Mouse (Mus musculus) MEL-GATA-1-ER (cell line): ENCODE data around the gene Kazn.

Source experiments
- DNase-seq: peaks from one replicate; pipeline ENCODE4 v3.0.0-alpha.2; 2012; ENCODE audit warnings: low read depth; ENCODE audit errors: extremely low read depth

Kazn gene

GRCm38 (mm10) chr4:142080901-142081630 lies 158.1 kb downstream of the Kazn start:
- no peak for DNase-seq

GRCm38 (mm10) chr4:142080487-142080767 lies 158.8 kb downstream of the Kazn start:
- DNase-seq, result no peak

- DNase-seq, result no peak
Observed at GRCm38 (mm10) chr4:142079629-142080486, 159.3 kb downstream of the Kazn start.

GRCm38 (mm10) chr4:142077572-142078271 lies 161.5 kb downstream of the Kazn start:
- DNase-seq, result no peak

- no peak for DNase-seq
Observed at GRCm38 (mm10) chr4:142076883-142077282, 162.3 kb downstream of the Kazn start.

GRCm38 (mm10) chr4:142075931-142076330 lies 163.3 kb downstream of the Kazn start:
- DNase-seq, result no peak

GRCm38 (mm10) chr4:142074060-142074732 lies 165.0 kb downstream of the Kazn start:
- DNase-seq, result no peak

GRCm38 (mm10) chr4:142071243-142071991 lies 167.8 kb downstream of the Kazn start:
- DNase-seq, result no peak

GRCm38 (mm10) chr4:142070840-142071239 lies 168.4 kb downstream of the Kazn start:
- DNase-seq, result no peak

GRCm38 (mm10) chr4:142068899-142069812 lies 170.0 kb downstream of the Kazn start:
- DNase-seq, result no peak

- DNase-seq, result no peak
Observed at GRCm38 (mm10) chr4:142066576-142066975, 172.6 kb downstream of the Kazn start.

GRCm38 (mm10) chr4:142065835-142066234 lies 173.4 kb downstream of the Kazn start:
- DNase-seq, result no peak

GRCm38 (mm10) chr4:142065270-142065669 lies 173.9 kb downstream of the Kazn start:
- no peak for DNase-seq

- no peak for DNase-seq
Observed at GRCm38 (mm10) chr4:142064582-142065228, 174.5 kb downstream of the Kazn start.

GRCm38 (mm10) chr4:142063057-142063534 lies 176.1 kb downstream of the Kazn start:
- no peak for DNase-seq

GRCm38 (mm10) chr4:142061485-142062240 lies 177.5 kb downstream of the Kazn start:
- DNase-seq, result no peak

- no peak for DNase-seq
Observed at GRCm38 (mm10) chr4:142060455-142061378, 178.5 kb downstream of the Kazn start.
